In the genomic region with DNA sequence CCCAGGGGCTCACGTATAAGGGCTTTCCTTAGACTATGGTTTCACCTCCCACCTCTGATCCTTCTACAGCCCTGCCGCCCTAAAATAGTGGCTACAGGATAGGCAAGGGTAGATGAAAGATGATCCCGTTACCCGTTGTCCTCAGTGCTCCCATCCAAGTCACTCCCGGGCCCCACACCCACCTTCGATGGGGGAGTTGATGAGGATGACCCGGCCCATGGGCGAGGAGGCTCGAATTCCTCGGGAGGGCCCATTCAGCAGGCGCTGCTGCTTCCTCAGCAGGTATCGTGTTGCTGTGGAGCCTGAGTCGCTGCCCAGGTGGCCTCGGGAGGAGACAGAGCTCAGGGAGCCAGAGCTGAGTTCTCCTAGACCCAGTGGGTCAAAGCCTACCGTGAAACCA, we compare ENCODE assay signal across 23 mouse cellular contexts. TPM values are rescaled to one million over a fixed set of nuclear protein-coding genes. Genes with fewer than 3 reads are reported as not detected.
DNase-seq lines count a peak whose midpoint lies in the region; ATAC-seq and TF ChIP-seq lines count a peak whose summit lies in the region.
"Had no signal": no experiment of that assay in that cellular context is flagged by ENCODE, and none has a peak within 500 bp of the region (broad histone marks: within the 10 kb centered on the region; RNA-seq: fewer than 3 reads in every experiment).

No protein-coding gene starts in this region.

- ATAC-seq in kidney, embryonic 15.5 days (replicated peaks; ENCODE audit: low FRiP score) = peak; percentile 10; the same call in 1 of the 2 replicates
- ATAC-seq in neural tube, embryonic 15.5 days (ENCODE audit: low FRiP score) = no peak
- ATAC-seq: forebrain, embryonic 14.5 days had no signal

- H3ac ChIP-seq in myocyte (ENCODE audit: control insufficient read depth, insufficient read length) = no peak overlapping the region

- 20% methylated on average over 15 of the region's 15 CpGs for WGBS in kidney, embryonic 15.5 days
- WGBS in neural tube, embryonic 15.5 days = 49% methylated on average over 15 of the region's 15 CpGs

- H3K9me3 ChIP-seq in kidney, embryonic 15.5 days (replicated peaks) = no peaks in the 10 kb centered on the region
- H3K9me3 ChIP-seq in neural tube, embryonic 15.5 days (replicated peaks) = no peaks in the 10 kb centered on the region
- H3K9me3 ChIP-seq: hindbrain, embryonic 10.5 days; liver, embryonic 15.5 days; lung, embryonic 15.5 days had no signal

- peak overlapping the region; percentile 19 for H3K4me2 ChIP-seq in kidney, embryonic 15.5 days
- 0 out of 2 replicates have a peak overlapping the region, but pooled peaks have one; percentile 15 for H3K4me2 ChIP-seq in neural tube, embryonic 15.5 days
- peak overlapping the region; percentile 90 for H3K4me2 ChIP-seq in myocyte (ENCODE audit: low read depth)
- H3K4me2 ChIP-seq: heart, embryonic 11.5 days; liver, embryonic 15.5 days had no signal

- peaks cover 38% of the 10 kb centered on the region for H3K27me3 ChIP-seq in kidney, embryonic 15.5 days
- H3K27me3 ChIP-seq in neural tube, embryonic 15.5 days (replicated peaks) = peaks cover 20% of the 10 kb centered on the region
- no peaks in the 10 kb centered on the region for H3K27me3 ChIP-seq in myocyte (ENCODE audit: control insufficient read depth, insufficient read depth, insufficient read length)

- peaks cover 19% of the 10 kb centered on the region for H3K79me2 ChIP-seq in myocyte (ENCODE audit: control insufficient read depth, insufficient read depth)

- H3K4me3 ChIP-seq in kidney, embryonic 15.5 days (replicated peaks) = no peak overlapping the region
- H3K4me3 ChIP-seq in neural tube, embryonic 15.5 days (replicated peaks) = no peak overlapping the region
- peak overlapping the region; percentile 59 for H3K4me3 ChIP-seq in myocyte
- H3K4me3 ChIP-seq: left cerebral cortex, adult 2 months; liver, embryonic 15.5 days; lung, embryonic 15.5 days had no signal

- peak overlapping the region; percentile 7; the same call in 1 of the 2 replicates for H3K27ac ChIP-seq in kidney, embryonic 15.5 days
- no peak overlapping the region for H3K27ac ChIP-seq in neural tube, embryonic 15.5 days (replicated peaks)
- H3K27ac ChIP-seq: hindbrain, embryonic 10.5 days; left cerebral cortex, adult 2 months; liver, embryonic 15.5 days; lung, embryonic 15.5 days had no signal

- 0 out of 2 replicates have a peak, but pooled peaks cover under 1% of the 10 kb centered on the region for H3K36me3 ChIP-seq in kidney, embryonic 15.5 days
- peaks cover 5% of the 10 kb centered on the region; the same call in 1 of the 2 replicates for H3K36me3 ChIP-seq in neural tube, embryonic 15.5 days
- peaks cover 14% of the 10 kb centered on the region for H3K36me3 ChIP-seq in myocyte (ENCODE audit: control insufficient read depth, insufficient read depth)
- H3K36me3 ChIP-seq: hindbrain, embryonic 10.5 days; liver, embryonic 15.5 days; lung, embryonic 15.5 days had no signal

- H3K9ac ChIP-seq in kidney, embryonic 15.5 days = no peak overlapping the region
- H3K9ac ChIP-seq in neural tube, embryonic 15.5 days (replicated peaks) = no peak overlapping the region
- H3K9ac ChIP-seq: liver, embryonic 15.5 days; lung, embryonic 15.5 days had no signal

- peak; percentile 57 for DNase-seq in cerebellum, adult 9-11 months
- DNase-seq in cerebellum, postnatal 14 days = no peak
- DNase-seq in kidney, adult 8-10 months = no peak
- DNase-seq in neural tube, embryonic 10.5 days (ENCODE audit: extremely low spot score, low spot score) = no peak
- no peak for DNase-seq in right cerebral cortex, postnatal 4 days
- DNase-seq: adrenal gland, postnatal 14 days; cerebellum, adult 9-10 months; heart, postnatal 10 days; kidney, adult 11 months; layer of hippocampus, adult 9-11 months; liver; lung, postnatal 4 days; right cerebral cortex, postnatal 25 days; thymus, adult 2 months had no signal

- peaks cover 50% of the 10 kb centered on the region for H3K4me1 ChIP-seq in kidney, embryonic 15.5 days
- H3K4me1 ChIP-seq in neural tube, embryonic 15.5 days = peaks cover 44% of the 10 kb centered on the region

- TF ChIP-seq POLR2A in myocyte (IDR thresholded peaks at IDR 0.05; ENCODE audit: insufficient read length, low read depth) = no peak

TF ChIP-seq in myocyte, 11 proteins besides CTCF, POLR2A, EP300 and RAD21:
- TF ChIP-seq POLR2AphosphoS2 (IDR thresholded peaks at IDR 0.05; ENCODE audit: insufficient read length, low read depth) (no peak), MAX (IDR thresholded peaks at IDR 0.05; ENCODE audit: low read depth) (no peak), SRF (IDR thresholded peaks at IDR 0.05; ENCODE audit: control insufficient read depth, insufficient read length, low read depth) (no peak), MYOG (IDR thresholded peaks at IDR 0.05; ENCODE audit: control insufficient read depth in 1 of 3, insufficient read depth in 1 of 3, insufficient read length in 2 of 3, low read depth in 2 of 3) (peak in 1 of 3 experiments; percentile 32), TCF3 (IDR thresholded peaks at IDR 0.05; ENCODE audit: insufficient read length, low read depth) (no peak), TCF12 (IDR thresholded peaks at IDR 0.05; ENCODE audit: insufficient read depth, poor library complexity, severe bottlenecking) (no peak), USF1 (IDR thresholded peaks at IDR 0.05; ENCODE audit: low read depth) (no peak), CEBPB (IDR thresholded peaks at IDR 0.05; ENCODE audit: insufficient read depth, poor library complexity, severe bottlenecking) (no peak)

RNA-seq across cellular contexts. Expression of a gene that starts 0.3 kb away (rescaled TPM):
- polyA plus RNA-seq in kidney, embryonic 15.5 days (2015; fragmentation: Nextera tagmentation; extraction: Ambion mirVana) = 0.78 and 1.1 TPM in 2 replicates
- polyA plus RNA-seq in neural tube, embryonic 15.5 days (2015; fragmentation: Nextera tagmentation; extraction: Ambion mirVana) = 1.5 and 2.6 TPM in 2 replicates
- 5.0 TPM for polyA plus RNA-seq in myocyte (2012; fragmentation: generic; extraction: Trizol)
- polyA plus RNA-seq: heart, embryonic 11.5 days; liver, embryonic 15.5 days had no signal

RNA-seq across cellular contexts. Expression of a gene that starts 2.1 kb away (rescaled TPM):
- 20.2 and 24.4 TPM in 2 replicates for polyA plus RNA-seq in kidney, embryonic 15.5 days (2015; fragmentation: Nextera tagmentation; extraction: Ambion mirVana)
- polyA plus RNA-seq in neural tube, embryonic 15.5 days (2015; fragmentation: Nextera tagmentation; extraction: Ambion mirVana) = 68.6 and 75.8 TPM in 2 replicates
- 43.4 TPM for polyA plus RNA-seq in myocyte (2012; fragmentation: generic; extraction: Trizol)

RNA-seq across cellular contexts. Expression of a gene that starts 29.8 kb away (rescaled TPM):
- 13.3 and 20.2 TPM in 2 replicates for polyA plus RNA-seq in kidney, embryonic 15.5 days (2015; fragmentation: Nextera tagmentation; extraction: Ambion mirVana)
- polyA plus RNA-seq in neural tube, embryonic 15.5 days (2015; fragmentation: Nextera tagmentation; extraction: Ambion mirVana) = 3.0 and 5.3 TPM in 2 replicates
- polyA plus RNA-seq in myocyte (2012; fragmentation: generic; extraction: Trizol) = 1.4 TPM

RNA-seq across cellular contexts. Expression of a gene that starts 31.0 kb away (rescaled TPM):
- 66.6 and 72.8 TPM in 2 replicates for polyA plus RNA-seq in kidney, embryonic 15.5 days (2015; fragmentation: Nextera tagmentation; extraction: Ambion mirVana)
- 23.4 and 28.2 TPM in 2 replicates for polyA plus RNA-seq in neural tube, embryonic 15.5 days (2015; fragmentation: Nextera tagmentation; extraction: Ambion mirVana)
- 66.1 TPM for polyA plus RNA-seq in myocyte (2012; fragmentation: generic; extraction: Trizol)

RNA-seq across cellular contexts. Expression of a gene that starts 39.0 kb away (rescaled TPM):
- polyA plus RNA-seq in kidney, embryonic 15.5 days (2015; fragmentation: Nextera tagmentation; extraction: Ambion mirVana) = 71.9 and 73.5 TPM in 2 replicates
- polyA plus RNA-seq in neural tube, embryonic 15.5 days (2015; fragmentation: Nextera tagmentation; extraction: Ambion mirVana) = 89.1 and 96.2 TPM in 2 replicates
- polyA plus RNA-seq in myocyte (2012; fragmentation: generic; extraction: Trizol) = 81.3 TPM

Comparison
In these comparisons a context has a peak if more than half of its experiments do, and no peak if none do; other contexts are left out.
1. H3K4me2 ChIP-seq: peak in every context shown above with its lines; median percentile 90 in myocyte; 19 in kidney, embryonic 15.5 days; 15 in neural tube, embryonic 15.5 days.